Mouse (Mus musculus) heart, embryonic 12.5 days (tissue): ENCODE results near the gene Fam173a. TPM values are rescaled to one million over a fixed set of nuclear protein-coding genes. Genes with fewer than 3 reads are reported as not detected.
A peak's percentile ranks its signal among the peaks of the same experiment; 100 is the strongest.
"Not testable (repeated sequence)": the region's sequence is repeated elsewhere in the genome, so short reads cannot be mapped to it uniquely, and the experiment has no call there.

Experiments
- ATAC-seq: fragments of 200-750 bp; cut with Nextera tagmentation; 2 replicates; pipeline ENCODE4 v1.8.0; 2017; ENCODE audit warnings: moderate TSS enrichment, moderate library complexity; ENCODE audit not compliant: insufficient number of reproducible peaks, low FRiP score
- H3K27ac ChIP-seq: fragments of 300-500 bp; sonication (generic); 2 replicates; pipeline ENCODE4 v1.5.1; 2016; ENCODE audit warnings: mild to moderate bottlenecking, moderate library complexity; ENCODE audit not compliant: poor library complexity, severe bottlenecking
- H3K27me3 ChIP-seq: fragments of 300-500 bp; sonication (generic); replicated peaks from 2 replicates; pipeline ENCODE4 v1.6.1; 2016; ENCODE audit warnings: mild to moderate bottlenecking, moderate library complexity
- H3K36me3 ChIP-seq: fragments of 300-500 bp; sonication (generic); 2 replicates; pipeline ENCODE4 v1.6.1; 2016; ENCODE audit warnings: mild to moderate bottlenecking, moderate library complexity
- H3K4me1 ChIP-seq: fragments of 300-500 bp; sonication (generic); replicated peaks from 2 replicates; pipeline ENCODE4 v1.6.1; 2016; ENCODE audit warnings: mild to moderate bottlenecking
- H3K4me2 ChIP-seq: fragments of 300-500 bp; sonication (generic); 2 replicates; pipeline ENCODE4 v1.6.1; 2016; ENCODE audit warnings: mild to moderate bottlenecking, moderate library complexity
- H3K4me3 ChIP-seq: fragments of 300-500 bp; sonication (generic); 2 replicates; pipeline ENCODE4 v1.5.1; 2016; ENCODE audit warnings: mild to moderate bottlenecking
- H3K9ac ChIP-seq: fragments of 300-500 bp; sonication (generic); 2 replicates; pipeline ENCODE4 v1.6.1; 2016; ENCODE audit warnings: mild to moderate bottlenecking, moderate library complexity
- H3K9me3 ChIP-seq: fragments of 300-500 bp; sonication (generic); replicated peaks from 2 replicates; pipeline ENCODE4 v1.6.1; 2016; ENCODE audit warnings: mild to moderate bottlenecking, moderate library complexity
- WGBS: fragments of 180-500 bp; shearing (Covaris S2); methylation state at CpG from one replicate; pipeline ENCODE4 v1.1.7; 2016; 5-methylcytosine and 5-hydroxymethylcytosine counted together
- polyA plus RNA-seq: library from polyadenylated mRNA; unstranded; fragments of >200 nt; fragmentation: Nextera tagmentation; extraction: Ambion mirVana; gene quantifications from 2 replicates; pipeline ENCODE4 v1.2.1, GENCODE M21; 2016

Fam173a gene
- polyA plus RNA-seq, 1 experiment from 2014 or later: 68.2 TPM

DNA sequence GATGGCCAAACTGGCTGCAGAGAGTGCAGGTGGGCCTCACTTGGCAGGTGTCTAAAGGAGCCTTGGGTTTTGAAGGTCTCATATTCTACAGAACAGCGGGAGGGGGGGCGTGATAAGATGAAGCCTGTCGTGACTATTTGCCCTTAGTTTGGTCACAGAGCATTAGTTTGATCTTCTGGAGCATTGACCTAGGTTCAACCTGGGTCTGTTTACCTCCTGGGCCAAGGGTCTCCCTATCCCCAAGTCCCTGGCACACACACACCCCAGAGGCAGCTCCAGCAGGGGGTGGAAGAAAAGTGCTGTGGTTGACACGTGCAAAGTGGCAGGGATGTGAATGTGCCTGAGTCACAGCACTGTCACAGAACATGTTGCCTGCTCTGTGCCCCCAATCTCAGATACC, 18.2 kb upstream of the Fam173a start:
- Histone ChIP-seq H3K9ac (no peak overlapping the region), H3K4me3 (no peak overlapping the region), H3K36me3 (no peaks in the 10 kb centered on the region), H3K27ac (no peak overlapping the region), H3K9me3 (no peaks in the 10 kb centered on the region), H3K27me3 (peaks cover 83% of the 10 kb centered on the region), H3K4me2 (no peak overlapping the region), H3K4me1 (peaks cover 12% of the 10 kb centered on the region)
- WGBS: 71% methylated on average over 4 of the region's 4 CpGs
- no peak for ATAC-seq

DNA sequence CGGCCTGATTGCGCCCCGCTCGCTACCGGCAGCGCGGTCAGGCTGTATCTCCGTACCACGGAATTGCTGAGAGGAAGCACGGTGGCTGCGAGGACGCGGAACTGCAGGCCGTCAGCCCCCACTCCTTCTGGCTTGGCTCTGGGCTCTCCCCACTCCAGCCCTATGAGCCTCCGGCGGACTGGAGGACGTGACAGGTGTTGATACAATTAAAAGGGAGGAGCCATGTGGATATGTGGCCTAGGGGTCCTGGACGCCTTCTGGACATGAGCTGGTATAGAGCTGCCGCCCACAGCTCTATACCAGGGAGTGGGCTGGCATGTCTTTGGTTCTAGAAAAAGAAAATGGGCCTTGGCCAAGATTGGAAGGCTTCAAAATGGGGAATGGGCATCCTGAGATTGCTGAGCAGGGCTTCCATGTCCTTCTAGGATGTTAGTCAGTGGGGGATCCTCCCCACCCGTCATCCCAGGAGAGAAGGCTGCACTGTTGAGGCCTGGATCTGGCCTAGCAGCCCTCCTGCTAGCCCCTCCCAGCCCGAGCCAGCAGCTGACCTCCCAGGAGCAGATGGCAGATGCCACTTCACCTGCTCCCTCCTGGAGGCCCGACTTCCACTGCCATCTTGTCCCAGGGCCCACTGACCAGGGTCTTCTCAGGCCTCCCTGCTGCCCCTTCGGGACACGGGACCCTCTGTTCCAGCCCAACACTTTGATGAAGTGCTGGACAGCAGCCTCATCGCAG, 17.1 kb upstream of the Fam173a start:
- Histone ChIP-seq H3K27ac (no peak overlapping the region), H3K9ac (peak overlapping the region; percentile 74), H3K4me2 (peak overlapping the region; percentile 96), H3K4me1 (peaks cover 12% of the 10 kb centered on the region), H3K9me3 (no peaks in the 10 kb centered on the region), H3K4me3 (peak overlapping the region; percentile 69), H3K36me3 (no peaks in the 10 kb centered on the region), H3K27me3 (peaks cover 73% of the 10 kb centered on the region)
- ATAC-seq: peak; percentile 46; the same call in 1 of the 2 replicates
- WGBS: 11% methylated on average over 25 of the region's 25 CpGs

DNA sequence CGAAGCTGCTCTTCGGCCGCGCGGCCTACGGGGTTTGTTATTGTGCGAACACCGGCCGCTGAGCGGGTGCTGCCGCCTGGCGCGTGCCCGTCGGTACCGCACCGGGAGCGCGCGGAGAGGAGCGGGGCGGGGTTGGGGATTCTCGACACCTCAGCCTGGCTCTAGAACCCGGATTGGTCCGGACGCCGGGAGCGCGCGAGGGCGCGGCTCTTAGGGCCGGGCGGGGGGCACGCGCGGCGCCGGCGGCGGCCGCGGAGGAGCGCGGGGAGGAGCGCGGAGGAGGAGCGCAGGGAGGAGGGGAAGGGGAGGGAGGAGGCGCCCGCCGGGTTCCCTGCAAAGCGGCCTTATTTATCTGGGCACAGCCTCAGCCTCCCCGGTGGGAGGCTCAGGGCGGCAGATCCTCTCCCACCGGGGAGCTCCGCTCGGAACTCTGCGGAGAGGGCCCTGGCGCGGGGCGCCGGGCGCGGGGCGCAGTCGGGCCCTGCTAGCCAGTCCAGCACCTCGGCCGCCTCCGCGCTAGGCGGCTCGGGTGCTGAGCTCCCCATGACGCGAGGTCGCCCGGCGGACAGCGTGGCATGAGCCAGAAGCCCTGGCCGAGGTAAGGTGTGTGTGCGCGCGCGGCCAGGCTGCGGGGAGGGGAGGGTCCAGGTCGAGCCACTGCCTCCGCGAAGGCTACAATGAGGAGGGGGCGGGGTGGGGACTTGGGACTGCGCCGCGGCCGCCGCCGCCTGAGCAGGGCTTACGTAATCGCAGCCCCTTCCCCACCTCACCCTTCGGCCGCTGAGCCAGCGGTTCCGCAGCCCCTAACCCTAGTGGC, 16.3 kb upstream of the Fam173a start, which contains the start of gene Fbxl16:
Gene Fbxl16 (plus strand): TSS at position 297 of the 817 bp plus-strand sequence.
- peak within 1 kb of the TSS; percentile 74 for H3K9ac ChIP-seq
- peaks cover 70% of the 10 kb centered on the region for H3K27me3 ChIP-seq
- WGBS: under 1% methylated on average over 84 of the region's 100 CpGs
- peak within 1 kb of the TSS; percentile 96 for H3K4me2 ChIP-seq
- no peak within 1 kb of the TSS for H3K27ac ChIP-seq
- no peaks in the 10 kb centered on the region for H3K36me3 ChIP-seq
- peak within 1 kb of the TSS; percentile 69 for H3K4me3 ChIP-seq
- H3K4me1 ChIP-seq: peaks cover 12% of the 10 kb centered on the region
- ATAC-seq: peak; percentile 63
- H3K9me3 ChIP-seq: no peaks in the 10 kb centered on the region

DNA sequence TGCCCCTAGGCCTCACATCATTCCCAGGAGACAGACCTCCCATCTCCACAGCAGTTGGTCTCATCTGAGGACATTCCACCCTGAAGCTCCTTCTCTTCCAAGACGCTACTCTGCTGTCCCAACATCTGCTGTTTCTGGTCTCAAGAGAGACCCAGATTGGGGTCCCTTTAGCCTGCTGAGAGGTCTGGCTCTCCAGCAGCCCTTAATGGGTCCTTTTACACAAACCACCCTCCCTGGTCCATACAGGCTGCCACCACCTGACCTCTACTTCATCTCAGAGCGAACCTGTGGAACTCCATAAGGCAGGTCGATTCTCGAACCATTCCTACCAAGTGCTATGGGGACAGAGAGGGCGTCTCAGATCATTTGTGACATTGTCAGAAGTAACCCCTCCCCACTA, 15.3 kb upstream of the Fam173a start:
- no peak for ATAC-seq
- Histone ChIP-seq H3K9ac (peak overlapping the region; percentile 74; the same call in 1 of the 2 replicates), H3K27ac (no peak overlapping the region), H3K36me3 (no peaks in the 10 kb centered on the region), H3K4me1 (peaks cover 14% of the 10 kb centered on the region), H3K9me3 (no peaks in the 10 kb centered on the region), H3K4me3 (peak overlapping the region; percentile 69), H3K27me3 (peaks cover 63% of the 10 kb centered on the region), H3K4me2 (peak overlapping the region; percentile 96)
- WGBS: 36% methylated on average over 5 of the region's 5 CpGs

DNA sequence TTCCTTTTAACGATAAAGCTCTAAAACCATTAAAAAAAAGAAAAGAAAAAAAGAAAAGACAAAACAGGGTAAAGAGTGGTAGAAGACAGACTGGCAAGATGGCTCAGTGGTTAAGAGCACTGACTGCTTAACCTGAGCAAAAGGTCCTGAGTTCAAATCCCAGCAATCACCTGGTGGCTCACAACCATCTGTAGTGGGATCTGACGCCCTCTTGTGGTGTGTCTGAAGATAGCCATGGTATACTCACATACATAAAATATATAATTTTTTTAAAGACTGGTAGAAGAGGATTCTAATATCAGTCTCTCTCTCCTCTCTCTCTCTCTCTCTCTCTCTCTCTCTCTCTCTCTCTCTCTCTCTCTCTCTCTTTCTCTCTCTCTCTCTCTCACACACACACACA, 14.8 kb upstream of the Fam173a start:
- not testable (repeated sequence) for H3K4me2 ChIP-seq, H3K27ac ChIP-seq, H3K36me3 ChIP-seq, ATAC-seq, H3K4me3 ChIP-seq, H3K9ac ChIP-seq, H3K9me3 ChIP-seq
- Histone ChIP-seq H3K27me3 (peaks cover 57% of the 10 kb centered on the region), H3K4me1 (peaks cover 19% of the 10 kb centered on the region)
- WGBS: 46% methylated on average over 2 of the region's 2 CpGs

DNA sequence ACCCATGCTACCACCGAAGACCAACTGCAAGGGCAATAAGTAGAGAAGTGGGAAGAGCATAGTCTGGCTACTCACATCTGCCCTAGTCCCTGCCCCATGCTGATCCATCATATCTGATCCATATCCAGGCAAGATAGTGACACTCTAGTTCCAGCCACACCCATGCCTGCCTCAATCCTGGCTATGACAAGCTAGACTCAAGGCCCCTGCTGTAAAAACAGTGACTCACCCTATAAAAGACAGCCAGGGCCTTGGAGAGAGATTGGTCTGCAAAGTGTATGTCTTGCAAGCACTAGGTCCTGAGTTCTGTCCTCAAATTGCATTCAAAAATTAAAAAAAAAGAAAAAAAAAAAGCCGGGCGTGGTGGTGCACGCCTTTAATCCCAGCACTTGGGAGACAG, 13.8 kb upstream of the Fam173a start:
- ATAC-seq: no peak
- peaks cover 23% of the 10 kb centered on the region for H3K4me1 ChIP-seq
- peaks cover 53% of the 10 kb centered on the region for H3K27me3 ChIP-seq
- H3K4me2 ChIP-seq: no peak overlapping the region
- H3K36me3 ChIP-seq: no peaks in the 10 kb centered on the region
- no peaks in the 10 kb centered on the region for H3K9me3 ChIP-seq
- WGBS: 78% methylated on average over 4 of the region's 4 CpGs
- no peak overlapping the region for H3K4me3 ChIP-seq
- H3K27ac ChIP-seq: no peak overlapping the region
- H3K9ac ChIP-seq: no peak overlapping the region

DNA sequence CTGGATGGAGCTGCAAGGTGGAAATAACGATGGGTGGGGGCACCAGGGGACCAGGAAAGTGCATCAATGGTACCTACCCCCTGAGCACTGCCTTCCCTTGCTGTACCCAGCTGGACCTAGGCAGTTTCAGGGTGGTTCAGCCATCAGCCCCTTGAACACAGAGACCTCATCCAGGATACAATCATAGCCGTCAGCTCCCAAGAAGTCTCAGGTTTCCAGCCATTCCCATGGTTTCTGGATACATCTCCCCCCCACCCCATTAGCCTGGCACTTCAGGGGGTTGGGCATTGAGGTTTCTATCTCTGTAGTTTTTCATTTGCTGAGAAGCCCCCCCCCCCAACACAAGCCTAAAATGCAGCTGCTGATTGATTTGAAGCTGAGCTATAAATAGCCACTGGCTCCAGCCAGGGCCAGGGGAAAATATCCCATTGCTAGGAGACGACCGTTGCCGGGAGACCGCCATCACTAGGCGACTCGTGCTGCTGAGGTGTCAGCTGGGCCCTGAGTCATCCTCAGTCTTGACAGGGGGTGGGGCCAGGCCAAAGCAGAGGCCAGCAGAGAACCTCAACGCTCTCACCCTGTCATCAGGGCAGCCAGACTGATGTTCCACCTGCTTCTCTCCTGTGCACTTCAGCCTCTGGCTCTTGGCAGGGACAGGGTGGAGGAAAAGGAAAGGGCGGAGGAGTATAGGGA, 10.3 kb upstream of the Fam173a start:
- WGBS: 10% methylated on average over 10 of the region's 10 CpGs
- Histone ChIP-seq H3K4me2 (peak overlapping the region; percentile 48), H3K36me3 (no peaks in the 10 kb centered on the region), H3K9ac (0 out of 2 replicates have a peak overlapping the region, but pooled peaks have one; percentile 43), H3K4me1 (peaks cover 15% of the 10 kb centered on the region), H3K4me3 (no peak overlapping the region), H3K27ac (0 out of 2 replicates have a peak overlapping the region, but pooled peaks have one; percentile 20), H3K27me3 (peaks cover 20% of the 10 kb centered on the region), H3K9me3 (no peaks in the 10 kb centered on the region)
- ATAC-seq: peak; percentile 83

DNA sequence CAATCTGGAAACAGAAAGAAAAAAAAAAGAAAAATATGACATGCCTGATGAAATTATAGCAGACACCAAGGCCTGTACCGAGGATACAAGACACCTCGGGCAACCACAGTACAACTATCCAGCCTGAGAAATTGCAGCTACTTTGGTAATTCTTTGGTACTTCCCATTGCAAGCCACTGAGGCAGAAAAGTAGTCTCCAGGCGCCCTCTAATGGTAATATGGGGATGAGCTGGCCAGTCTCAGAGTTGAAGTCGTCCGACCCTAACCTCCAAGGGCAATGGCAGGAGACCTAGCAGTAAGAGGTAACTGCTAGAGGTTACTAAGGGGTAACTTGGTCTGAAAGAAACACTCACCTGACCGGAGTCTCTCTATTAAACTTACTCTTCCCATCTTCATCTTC, 8.3 kb upstream of the Fam173a start:
- Histone ChIP-seq H3K27me3 (peaks cover 14% of the 10 kb centered on the region), H3K9me3 (no peaks in the 10 kb centered on the region), H3K36me3 (no peaks in the 10 kb centered on the region), H3K9ac (no peak overlapping the region), H3K4me2 (no peak overlapping the region), H3K4me1 (peaks cover 24% of the 10 kb centered on the region), H3K27ac (no peak overlapping the region), H3K4me3 (no peak overlapping the region)
- 9% methylated on average over 6 of the region's 6 CpGs for WGBS
- no peak for ATAC-seq

DNA sequence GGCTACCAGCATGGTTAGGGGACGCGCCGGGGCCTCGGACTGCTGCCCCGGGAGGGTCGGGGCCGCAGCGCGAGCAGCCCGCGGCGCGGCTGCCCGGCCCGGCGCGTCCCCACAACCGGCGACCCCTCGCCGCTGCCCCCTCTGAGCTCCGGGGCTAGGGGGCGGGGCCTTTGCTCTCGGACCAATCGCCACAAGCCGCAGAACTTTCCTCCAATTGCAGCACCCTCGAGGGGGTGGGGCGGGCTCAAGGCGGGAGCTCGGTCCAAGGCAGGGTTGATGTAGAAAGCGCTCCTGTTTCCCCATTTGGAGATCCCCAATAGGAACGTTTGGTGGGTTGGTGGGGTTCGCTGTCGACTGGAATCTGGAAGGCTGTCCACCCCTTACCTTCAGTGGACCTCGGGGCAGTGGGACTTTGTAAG, 4.3 kb upstream of the Fam173a start, which contains the start of gene Metrn:
Gene Metrn (minus strand): TSS at position 186 of the 419 bp plus-strand sequence.
- H3K27ac ChIP-seq: no peak within 1 kb of the TSS
- no peaks in the 10 kb centered on the region for H3K9me3 ChIP-seq
- peak within 1 kb of the TSS; percentile 78 for H3K9ac ChIP-seq
- H3K4me1 ChIP-seq: peaks cover 41% of the 10 kb centered on the region
- H3K4me3 ChIP-seq: peak within 1 kb of the TSS; percentile 79
- ATAC-seq: peak; percentile 82
- peak within 1 kb of the TSS; percentile 98 for H3K4me2 ChIP-seq
- H3K27me3 ChIP-seq: peaks cover 4% of the 10 kb centered on the region; the same call in 1 of the 2 replicates
- H3K36me3 ChIP-seq: no peaks in the 10 kb centered on the region
- under 1% methylated on average over 35 of the region's 35 CpGs for WGBS

DNA sequence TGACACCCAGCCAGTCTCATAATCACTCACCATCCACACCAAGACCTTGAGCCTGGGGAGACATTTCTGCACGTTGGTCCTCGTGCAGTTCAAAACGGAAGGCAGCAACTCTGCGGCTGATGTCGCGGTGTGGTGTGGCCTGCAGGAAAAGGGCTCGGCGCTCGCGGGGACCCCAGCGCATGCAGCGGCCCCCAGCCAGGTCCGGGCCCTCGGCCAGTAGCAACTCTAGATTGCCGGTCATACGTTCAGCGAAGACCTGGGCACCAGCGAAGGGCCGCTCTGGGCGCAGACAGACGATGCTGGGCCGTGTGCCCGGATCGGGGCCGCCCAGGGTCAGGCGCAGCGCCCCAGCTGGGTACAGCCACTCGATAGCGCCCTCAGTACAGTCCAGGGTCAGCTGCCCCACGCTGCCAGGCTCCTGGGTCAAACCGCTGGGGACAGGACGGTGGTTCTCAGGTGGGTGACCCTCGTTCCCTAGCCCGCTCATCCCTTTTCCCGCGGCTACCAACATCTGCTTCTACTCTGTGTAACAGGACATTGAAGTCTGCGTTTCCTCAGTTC, 3.6 kb upstream of the Fam173a start:
- 2% methylated on average over 37 of the region's 37 CpGs for WGBS
- H3K4me1 ChIP-seq: peaks cover 45% of the 10 kb centered on the region
- no peaks in the 10 kb centered on the region for H3K9me3 ChIP-seq
- peak overlapping the region; percentile 79 for H3K4me3 ChIP-seq
- peak; percentile 7; the same call in 1 of the 2 replicates for ATAC-seq
- no peak overlapping the region for H3K27ac ChIP-seq
- H3K27me3 ChIP-seq: 0 out of 2 replicates have a peak, but pooled peaks cover under 1% of the 10 kb centered on the region
- H3K9ac ChIP-seq: peak overlapping the region; percentile 78
- H3K4me2 ChIP-seq: peak overlapping the region; percentile 98
- no peaks in the 10 kb centered on the region for H3K36me3 ChIP-seq
